Mouse (Mus musculus) lung, postnatal 4 days (tissue): ENCODE measurements around the gene Me3.
A peak's percentile ranks its signal among the peaks of the same experiment; 100 is the strongest.
"Not testable (repeated sequence)": the region's sequence is repeated elsewhere in the genome, so short reads cannot be mapped to it uniquely, and the experiment has no call there.

Experiments
- DNase-seq, 2 experiments: peaks; one replicate each; pipeline ENCODE4 v3.0.0; 2021

The Me3 gene

DNA sequence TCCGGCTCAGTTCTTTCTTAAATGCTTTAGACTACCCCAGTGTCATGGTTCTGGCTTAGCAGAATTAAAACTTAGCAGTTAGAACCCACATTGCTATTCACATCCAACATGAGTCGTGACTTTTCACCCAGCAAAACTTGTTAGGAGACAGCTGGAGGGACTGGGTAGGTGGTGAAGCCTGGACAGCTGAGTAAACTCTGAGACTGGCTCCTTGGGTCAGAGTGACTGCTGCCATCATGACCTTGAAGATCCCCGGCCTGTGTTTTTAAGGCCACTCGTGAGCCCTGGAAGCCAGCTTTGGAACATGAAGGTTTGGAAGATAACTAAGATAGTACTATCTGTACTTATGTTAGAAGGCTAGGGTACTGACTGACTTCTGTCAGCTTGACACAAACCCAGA is 35.4 kb downstream of the Me3 start:
- DNase-seq: no peak

- DNase-seq: no peak
These were observed 37.3 kb downstream of the Me3 start for GRCm38 (mm10) chr7:89669461-89669860.

DNA sequence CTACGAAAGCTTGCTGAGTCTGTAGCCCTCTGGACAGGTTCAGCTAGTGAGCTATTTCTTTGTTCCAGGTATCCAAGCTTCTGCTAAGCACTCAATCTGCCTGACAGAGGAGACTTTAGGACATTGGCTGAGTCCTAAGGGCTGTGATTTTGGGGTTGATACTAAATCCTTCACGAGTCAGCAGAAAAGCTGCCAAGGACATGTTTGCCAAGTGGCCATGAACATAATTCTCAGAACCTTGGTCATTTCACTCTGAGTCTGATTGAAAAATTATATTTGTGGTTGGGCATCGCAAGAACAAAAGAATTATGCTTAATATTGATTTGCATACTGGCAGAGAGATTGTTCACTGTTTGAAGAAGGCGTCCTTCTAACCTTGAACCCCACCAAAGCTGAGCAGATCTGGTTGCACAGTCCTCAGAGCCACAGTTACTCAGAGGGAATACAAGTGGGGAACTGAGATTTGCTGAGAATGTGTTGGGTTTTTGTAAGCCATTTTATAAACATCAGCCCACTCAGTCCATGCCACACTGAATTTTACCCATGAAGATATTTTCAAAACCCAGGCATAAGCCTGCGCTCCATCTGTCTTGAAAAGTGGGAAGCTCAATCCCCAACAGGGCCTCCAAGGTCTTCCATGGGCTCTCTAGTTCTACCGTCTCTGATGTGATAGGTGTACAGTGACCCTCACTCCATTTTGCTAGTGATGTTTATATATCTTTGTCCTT is 39.1 kb downstream of the Me3 start:
- no peak for DNase-seq

GRCm38 (mm10) chr7:89676176-89676575 is 44.0 kb downstream of the Me3 start:
- no peak for DNase-seq

DNA sequence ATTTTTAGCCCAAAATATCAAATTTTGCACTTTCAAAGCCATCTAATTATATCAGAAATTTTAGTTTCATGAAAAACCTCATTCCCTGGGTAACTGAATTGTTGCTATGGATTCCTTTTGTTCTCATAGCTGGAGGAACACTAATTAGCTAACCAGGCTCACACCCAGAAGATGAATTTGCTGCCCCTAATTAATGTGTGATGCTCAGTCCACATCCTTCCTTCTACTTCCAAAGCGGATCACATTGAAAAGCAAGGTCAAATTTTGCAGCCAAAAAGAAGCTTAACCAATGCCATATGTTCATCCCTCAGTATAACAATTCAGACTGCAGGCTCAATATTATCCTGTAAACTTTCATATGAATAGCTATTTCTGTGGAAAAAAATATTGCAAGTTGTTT is 45.7 kb downstream of the Me3 start:
- DNase-seq: no peak

DNA sequence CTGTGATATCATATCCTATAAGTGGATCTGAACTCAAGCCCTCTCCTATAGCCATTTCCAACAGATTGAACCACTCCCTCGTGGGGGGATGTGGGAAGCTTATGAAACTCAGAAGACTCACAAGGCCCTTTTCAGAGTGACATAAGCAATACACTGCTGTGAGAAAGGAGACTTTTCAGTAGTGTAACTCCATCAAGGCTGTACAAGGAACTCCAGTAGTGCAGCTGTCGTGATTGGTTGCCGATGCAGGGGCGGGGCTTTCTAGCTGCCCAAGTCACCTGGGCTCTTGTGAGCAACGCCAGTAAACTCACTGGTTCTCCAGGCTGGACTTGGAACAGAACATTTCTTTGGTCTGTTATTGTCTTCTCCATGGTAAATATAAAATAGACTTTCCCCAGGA is 46.5 kb downstream of the Me3 start:
- DNase-seq: no peak

DNA sequence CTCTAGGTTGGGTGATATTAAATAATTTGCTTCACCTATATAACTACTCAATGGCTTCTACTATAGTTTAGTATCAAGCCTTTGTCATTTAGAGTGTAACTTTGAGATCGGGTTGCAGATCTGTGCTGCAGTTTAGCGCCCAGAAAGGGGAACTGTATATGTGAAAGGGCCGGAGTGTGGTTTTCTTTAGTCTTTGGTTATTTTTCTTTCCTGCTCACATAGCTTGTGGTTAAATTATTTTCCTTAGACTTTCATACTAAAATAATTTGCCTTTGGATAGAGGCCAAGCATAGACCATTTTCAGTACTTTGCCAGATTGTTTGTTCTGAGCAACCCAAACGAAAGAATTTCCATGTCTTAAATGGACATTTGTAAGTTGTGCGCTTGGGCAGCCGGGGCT is 46.9 kb downstream of the Me3 start:
- DNase-seq: no peak

DNA sequence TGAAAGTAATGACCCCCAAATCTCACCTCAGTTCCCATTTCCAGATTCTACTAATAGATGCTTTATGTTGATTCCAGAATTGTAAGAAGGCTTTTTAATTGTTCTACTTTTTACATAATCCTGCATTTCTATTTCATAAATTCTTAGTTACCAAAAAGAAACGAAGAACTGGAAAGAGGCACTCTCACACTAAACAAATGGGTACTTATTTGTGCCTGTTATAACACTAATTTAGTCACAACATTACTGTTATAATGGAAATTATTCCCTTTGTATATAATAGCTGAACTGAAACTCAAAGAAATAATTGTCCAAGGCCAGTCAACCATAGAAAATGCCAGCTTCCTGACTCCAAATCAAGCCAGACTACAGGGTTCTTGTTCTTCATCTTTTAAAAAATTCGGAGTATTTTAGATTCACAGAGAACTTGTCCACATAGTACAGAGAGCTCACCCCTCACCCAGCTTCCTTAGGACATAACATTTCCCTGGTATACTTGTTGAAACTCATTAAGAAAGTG is 47.5 kb downstream of the Me3 start:
- DNase-seq: no peak

- DNase-seq: no peak
These were observed 48.7 kb downstream of the Me3 start for GRCm38 (mm10) chr7:89680891-89681290.

GRCm38 (mm10) chr7:89681666-89682470 is 49.7 kb downstream of the Me3 start:
- no peak for DNase-seq

- DNase-seq: peak; percentile 41 to 49
These were observed 66.0 kb downstream of the Me3 start for GRCm38 (mm10) chr7:89698186-89698585.

- peak; percentile 26 to 53 for DNase-seq
These were observed 67.6 kb downstream of the Me3 start for GRCm38 (mm10) chr7:89699668-89700350.

DNA sequence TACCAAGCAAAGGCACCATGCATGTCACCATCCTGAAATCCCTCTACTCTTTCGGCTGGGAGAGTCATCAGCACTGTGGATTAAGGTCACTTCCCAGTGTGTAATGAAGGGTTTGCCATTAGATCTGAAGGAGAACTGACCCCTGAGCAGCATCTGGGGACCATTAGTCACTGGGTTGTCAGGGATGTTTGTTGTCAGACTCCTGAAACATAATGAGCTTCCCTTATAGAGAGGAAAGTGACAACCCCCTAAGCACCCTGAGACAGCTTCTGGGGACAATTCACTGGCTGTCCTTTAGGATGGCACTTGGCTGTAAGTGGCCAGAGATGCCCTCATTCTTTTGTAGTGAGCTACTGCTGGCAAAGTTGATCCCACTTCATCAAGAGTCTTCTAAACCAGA is 68.3 kb downstream of the Me3 start:
- no peak for DNase-seq

DNA sequence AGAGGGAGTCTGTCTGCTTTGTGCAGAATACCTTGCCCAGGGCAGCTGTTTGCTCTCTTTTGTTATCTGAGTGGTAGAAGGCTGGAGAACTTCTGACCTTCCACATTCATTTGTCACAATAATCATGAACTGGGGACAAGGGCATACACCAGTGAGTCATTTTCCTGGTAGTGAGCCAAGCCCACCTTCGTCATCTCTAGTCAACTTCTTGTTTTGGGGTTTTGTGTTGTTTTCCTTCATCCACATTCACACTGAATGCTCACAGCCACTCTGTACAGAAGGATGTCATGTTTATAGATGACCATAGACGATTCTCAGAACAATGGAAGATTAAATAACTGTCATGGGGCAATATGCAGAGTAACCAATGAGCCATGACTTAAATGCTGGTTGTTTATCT is 78.6 kb downstream of the Me3 start:
- DNase-seq: peak; percentile 21 to 31

- DNase-seq: no peak
These were observed 80.9 kb downstream of the Me3 start for GRCm38 (mm10) chr7:89713059-89713458.

- DNase-seq: no peak
These were observed 84.0 kb downstream of the Me3 start for GRCm38 (mm10) chr7:89716226-89716625.

GRCm38 (mm10) chr7:89717521-89717920 is 85.3 kb downstream of the Me3 start:
- no peak for DNase-seq

GRCm38 (mm10) chr7:89718264-89718663 is 86.1 kb downstream of the Me3 start:
- DNase-seq: no peak

- DNase-seq: no peak
These were observed 88.1 kb downstream of the Me3 start for GRCm38 (mm10) chr7:89720256-89720655.

DNA sequence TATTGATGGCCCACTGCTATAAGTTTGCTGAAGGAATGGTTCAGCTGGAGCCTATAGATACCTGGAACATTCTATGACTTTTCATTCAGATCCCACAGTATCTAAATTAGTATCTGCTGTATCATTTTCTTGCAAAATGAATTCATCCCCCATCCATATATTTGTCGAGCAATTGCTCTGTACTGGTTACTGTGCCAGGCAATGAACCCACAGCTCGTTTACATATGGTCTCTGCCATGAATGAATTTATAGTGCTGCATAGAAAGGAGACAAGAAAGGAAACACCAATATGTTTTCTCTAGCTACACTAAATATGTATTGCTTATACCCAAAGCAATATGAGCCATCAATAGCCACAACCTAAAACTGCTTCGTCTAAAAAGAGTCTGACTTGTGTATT is 94.5 kb downstream of the Me3 start:
- DNase-seq: no peak

DNA sequence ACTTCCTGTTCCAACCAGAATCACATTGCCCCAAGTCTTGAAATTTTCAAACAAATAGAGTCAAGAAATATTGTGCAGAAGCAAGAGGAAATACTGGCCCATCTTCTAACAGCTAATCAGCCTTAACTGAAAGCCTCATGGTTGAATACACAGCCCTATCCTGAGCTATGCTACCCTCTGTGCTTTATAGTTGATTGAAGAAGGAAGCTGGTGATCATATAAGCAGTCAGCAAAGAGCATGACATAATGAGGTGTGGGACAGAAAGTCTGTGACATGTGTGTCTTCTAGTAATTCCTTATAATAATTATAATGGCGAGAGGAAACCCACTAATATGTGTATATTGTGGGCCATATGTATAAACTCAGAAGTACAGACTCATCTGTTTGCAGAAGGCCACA is 95.4 kb downstream of the Me3 start:
- no peak for DNase-seq

DNA sequence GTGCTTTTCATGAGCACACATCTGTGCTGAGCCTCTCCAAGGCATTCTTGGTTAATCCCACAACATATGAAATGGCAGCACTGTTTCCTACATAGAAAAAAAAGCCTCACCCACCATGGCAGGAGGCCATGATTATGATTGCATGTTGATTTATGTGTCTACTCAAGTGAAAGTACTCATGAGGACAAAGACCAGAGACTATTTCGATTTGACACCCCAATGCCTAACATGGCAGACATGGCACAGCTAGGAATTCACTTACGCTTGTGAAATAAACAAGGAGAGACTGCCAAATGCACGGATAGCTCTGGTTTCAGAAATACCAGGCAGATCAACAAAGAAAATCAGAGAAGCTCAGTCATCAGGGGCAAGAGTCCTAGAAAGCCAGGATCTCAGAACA is 96.2 kb downstream of the Me3 start:
- DNase-seq: no peak

DNA sequence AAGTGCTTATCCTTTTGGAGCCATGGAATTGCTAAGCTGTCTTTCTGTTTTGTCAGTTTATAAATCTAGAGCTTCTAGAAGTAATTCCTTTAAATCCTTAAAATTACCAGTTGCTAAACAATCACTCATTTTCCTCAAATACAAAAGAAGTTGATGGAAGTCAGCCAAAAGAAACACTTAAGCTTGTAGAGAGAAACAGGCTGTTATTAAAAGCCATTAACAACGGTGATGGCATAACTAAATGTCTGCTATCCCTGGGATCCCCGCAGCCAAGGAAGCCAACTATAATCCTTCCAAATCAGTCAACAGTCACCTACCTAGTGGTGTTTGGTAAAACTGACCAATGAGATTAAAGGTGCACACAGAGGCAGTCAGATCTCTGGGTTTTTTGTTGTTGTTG is 98.3 kb downstream of the Me3 start:
- DNase-seq: no peak

DNA sequence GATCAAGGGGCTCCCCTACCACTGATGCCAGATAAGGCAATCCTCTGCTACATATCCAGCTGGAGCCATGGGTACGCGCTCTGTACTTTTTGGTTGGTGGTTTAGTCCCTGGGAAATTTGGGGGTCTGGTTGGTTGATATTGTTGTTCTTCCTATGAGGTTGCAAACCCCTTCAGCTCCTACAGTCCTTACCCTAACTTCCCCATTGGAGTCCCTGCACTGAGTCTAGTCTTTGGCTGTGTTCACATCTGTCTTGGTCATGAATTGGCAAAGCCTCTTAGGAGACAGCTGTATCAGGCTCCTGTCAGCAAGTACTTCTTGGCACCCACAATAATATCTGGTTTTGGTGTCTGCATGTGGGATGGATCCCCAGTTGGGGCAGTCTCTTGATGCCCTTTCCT is 98.9 kb downstream of the Me3 start:
- DNase-seq: not testable (repeated sequence)
